Mouse (Mus musculus) hematopoietic stem cell, adult 5-6 weeks (primary cell): ENCODE results near the gene Defb22. TPM values are rescaled to one million over a fixed set of nuclear protein-coding genes. Genes with fewer than 3 reads are reported as not detected.
A peak's percentile ranks its signal among the peaks of the same experiment; 100 is the strongest.

Experiments
- ATAC-seq, 2 experiments: fragments of 125-278 bp in 1 of 2; replicated peaks in 1 of 2; 2 replicates each; pipeline ENCODE4 v1.8.0; 2016 to 2017; ENCODE audit warnings: inconsistent platforms in 2 of 2, mild to moderate bottlenecking in 2 of 2, moderate number of reproducible peaks in 2 of 2, low read depth in 1 of 2, moderate TSS enrichment in 1 of 2; ENCODE audit not compliant: low FRiP score in 2 of 2, poor library complexity in 2 of 2, severe bottlenecking in 2 of 2, insufficient read depth in 1 of 2, low TSS enrichment in 1 of 2
- total RNA-seq: library from RNA; stranded (forward); fragments of 172-1452, 232-1000 nt; gene quantifications from 2 replicates; pipeline ENCODE4 v1.2.3, GENCODE M21; 2017

Defb22 gene
- total RNA-seq, 1 experiment from 2014 or later = not detected

DNA sequence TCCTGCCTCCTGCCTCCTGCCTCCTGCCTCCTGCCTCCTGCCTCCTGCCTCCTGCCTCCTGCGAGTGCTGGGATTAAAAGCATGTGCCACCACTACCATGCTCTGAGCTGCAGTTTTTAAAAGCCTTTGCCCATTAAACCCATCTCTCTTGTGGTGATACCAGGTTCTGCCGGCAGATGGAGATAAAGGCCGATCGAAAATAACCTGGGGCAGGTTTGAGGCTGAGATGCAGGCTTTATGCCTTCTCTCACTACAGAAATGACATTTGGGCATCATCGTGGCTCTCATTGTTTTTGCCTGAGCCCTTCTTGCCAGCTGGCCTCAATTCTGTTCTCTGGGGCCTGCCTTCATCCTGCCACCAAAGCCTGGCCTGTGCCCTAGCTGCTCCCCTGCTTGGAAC lies 39.7 kb downstream of the Defb22 start:
- ATAC-seq = peak; percentile 58 to 75; a peak in 3 of 4 replicates

DNA sequence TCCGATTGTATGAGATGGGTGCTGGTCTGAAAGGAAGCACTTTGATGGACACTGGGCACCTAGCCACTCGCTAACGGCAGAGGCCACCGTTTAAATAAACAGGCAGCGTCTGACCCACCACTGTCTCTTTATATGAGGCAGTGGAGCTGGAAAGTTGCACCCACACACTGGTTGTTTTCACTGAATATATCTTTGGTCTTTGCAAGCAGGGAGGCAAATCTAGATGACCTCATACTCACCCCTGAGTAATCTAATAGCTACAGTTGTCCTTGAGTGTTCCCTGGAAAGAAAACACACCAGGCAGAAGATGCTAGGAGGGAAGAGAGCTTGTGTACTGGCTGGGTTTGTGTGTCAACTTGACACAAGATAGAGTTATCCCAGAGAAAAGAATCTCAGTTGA lies 42.5 kb downstream of the Defb22 start:
- no peak for ATAC-seq

DNA sequence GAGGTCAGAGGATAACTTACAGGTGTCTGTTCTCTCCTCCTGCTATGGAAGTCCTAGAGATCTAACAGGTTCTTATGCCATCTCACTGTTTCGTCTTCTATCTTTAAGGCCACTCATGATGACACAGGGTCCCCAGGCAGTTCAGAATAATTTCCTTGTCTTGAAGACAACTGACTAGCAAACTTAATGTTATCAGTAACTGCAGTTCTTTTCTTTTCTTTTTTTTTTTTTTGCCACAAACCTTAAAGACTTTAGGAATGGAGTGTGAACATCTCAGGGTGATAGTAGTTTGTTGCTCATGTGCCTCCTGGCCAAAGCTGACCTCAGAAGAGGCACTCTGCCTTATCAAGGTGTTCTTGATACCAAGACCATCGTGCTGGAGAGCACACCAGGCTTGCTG lies 43.3 kb downstream of the Defb22 start:
- no peak for ATAC-seq

DNA sequence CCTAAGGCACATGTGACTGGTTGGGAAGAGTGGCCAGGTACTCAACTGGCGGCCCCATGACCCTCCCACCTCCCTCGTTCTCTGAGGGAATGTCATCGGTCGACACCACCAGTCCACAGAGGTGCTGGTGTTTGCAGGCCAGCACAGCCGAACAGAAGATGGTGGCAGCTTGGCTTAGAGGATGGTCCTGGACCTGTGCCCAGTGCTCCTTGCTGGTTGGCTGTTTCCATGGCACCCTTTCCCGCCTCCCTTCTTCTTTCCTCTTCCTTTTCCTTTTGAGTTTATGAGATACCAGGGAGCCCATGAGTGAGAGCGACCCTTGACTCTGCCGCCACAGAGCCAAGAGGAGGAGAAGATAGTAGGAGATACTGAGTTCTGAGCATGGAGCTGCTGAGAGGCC lies 46.7 kb downstream of the Defb22 start:
- ATAC-seq = no peak

DNA sequence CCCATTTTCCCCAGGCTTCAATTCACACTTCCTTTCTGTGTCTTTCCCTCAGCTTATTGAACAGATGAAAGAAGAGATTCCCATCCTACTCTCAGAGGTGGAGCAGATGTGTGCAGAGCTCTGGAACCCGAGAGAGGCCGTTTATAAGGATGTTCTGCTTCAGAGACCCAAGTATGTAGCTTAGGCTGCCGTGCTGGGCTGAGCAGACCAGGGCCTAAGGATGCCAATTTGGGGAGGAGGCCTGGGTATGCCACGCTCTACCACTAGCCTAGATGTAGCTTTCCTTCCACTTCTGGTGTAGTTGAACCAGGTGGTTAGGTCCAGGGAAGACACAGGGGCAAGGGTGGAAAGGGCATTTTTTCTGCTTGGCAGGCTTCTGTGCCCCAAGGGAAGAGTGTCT lies 47.6 kb downstream of the Defb22 start:
- no peak for ATAC-seq

DNA sequence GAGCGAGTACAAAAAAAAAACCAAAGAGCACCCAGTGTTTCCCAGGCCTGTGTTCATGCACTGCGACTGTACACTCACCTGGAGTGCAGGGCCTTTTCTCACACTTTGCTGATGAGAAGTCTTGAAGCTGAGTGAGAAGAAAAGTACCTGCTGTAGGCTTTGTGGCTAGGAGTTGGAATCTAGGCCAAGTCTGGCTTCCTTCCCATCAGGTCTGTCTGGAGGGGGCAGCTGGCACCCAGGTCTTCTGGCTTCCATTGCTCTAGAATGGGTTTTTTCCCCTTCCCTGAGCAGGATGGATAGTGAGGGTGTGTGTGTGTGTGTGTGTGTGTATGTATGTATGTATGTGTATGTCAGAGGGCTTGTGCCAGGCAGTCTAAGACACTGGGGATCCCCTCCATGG lies 50.1 kb downstream of the Defb22 start:
- ATAC-seq = no peak

DNA sequence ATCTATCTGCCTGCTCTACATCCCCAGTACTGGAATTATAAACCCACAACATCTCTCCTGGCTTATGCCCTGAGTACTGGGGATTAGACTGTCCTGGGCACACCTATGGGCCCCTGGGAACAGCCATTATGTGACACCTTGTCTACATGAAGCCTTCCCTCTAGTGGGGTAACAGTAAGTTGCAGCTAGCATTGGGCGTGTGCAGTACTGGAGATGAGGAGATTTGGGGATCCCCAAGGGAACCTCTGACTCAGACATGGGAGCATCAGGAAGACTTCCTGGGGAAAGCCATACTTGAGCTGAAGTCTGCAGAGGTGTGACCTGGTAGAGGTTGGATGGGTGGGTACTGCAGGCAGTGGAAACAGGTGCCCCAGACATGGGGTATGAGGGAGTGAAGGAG lies 51.0 kb downstream of the Defb22 start:
- ATAC-seq = no peak

DNA sequence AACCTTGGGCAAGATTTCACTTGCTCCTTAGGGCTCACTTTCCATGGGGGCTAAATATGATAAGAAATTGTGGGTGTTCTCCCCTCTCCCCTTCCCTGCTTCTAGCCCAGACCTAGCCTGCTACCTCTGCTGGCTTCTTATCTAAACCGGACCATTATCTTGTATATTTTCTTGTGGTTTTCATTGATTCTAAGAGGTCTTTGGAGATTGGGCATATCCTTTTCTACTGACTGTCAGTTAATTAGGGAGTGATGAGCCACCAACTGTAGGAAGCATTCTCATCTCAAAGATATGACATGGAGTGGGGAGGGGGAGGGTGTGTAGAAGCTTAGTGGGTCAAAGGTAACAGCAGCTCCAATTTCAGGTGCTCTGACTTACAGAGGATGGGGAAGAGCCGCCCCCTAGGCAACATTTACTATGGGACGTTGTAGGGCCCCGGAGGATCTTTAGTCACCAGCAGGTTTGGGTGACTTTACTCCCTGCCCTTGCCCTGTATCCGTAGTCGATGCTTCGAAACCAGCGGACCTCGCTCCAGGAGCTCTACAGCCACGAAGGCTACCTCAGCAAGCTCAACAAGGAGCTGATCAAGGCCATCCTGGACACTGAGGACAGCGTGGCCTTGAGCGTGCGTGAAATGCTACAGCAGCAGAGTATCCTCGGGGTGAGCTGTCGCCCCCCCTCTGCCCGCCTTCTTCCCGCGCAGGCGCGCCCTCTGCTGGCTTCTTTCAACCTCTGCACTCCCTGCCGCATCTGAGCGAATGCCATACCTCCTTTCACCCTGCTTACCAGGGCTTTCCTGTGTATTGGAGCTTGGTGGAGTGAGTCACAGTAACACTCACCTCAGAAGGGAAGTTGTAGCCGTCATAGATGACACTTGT lies 52.7 kb downstream of the Defb22 start:
- ATAC-seq = peak; percentile 81 to 91

DNA sequence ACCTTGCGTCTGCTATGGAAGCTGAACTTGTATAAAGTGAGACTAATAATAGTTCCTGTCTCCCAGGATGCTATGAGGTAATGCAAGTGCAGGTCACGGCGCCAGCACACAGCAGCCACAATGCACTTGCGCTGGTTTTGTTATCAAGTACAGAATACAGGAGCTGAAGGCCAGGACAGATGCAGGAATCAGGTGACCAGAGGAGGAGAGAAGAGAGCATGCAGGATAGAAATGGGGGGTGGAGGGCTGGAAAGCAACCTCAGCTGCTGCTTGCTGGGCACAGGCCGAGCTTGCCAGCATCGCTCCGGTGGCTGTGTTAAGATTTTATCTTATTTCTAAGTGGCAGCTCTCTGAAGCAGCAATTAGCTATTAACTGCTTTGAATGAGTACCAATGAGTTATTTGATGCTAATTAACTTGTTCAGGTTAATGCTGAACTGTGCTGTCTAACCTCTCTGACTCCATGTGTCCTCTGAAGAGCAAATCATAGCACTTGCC lies 53.5 kb downstream of the Defb22 start:
- ATAC-seq = no peak

Other genes with a start within 250 kb of the Defb22 start
- 26.0 and 28.6 TPM in 2 replicates for gene Tbc1d20, start 196.3 kb downstream of the Defb22 start, total RNA-seq
- 63.9 and 70.2 TPM in 2 replicates for gene Rbck1, start 157.5 kb downstream of the Defb22 start, total RNA-seq
- gene Trib3, start 146.1 kb downstream of the Defb22 start, total RNA-seq = 1.7 and 3.0 TPM in 2 replicates
- not detected in 2 replicates for gene Nrsn2, start 113.5 kb downstream of the Defb22 start, total RNA-seq
- gene Sox12, start 92.1 kb downstream of the Defb22 start, total RNA-seq = 1.9 and 3.9 TPM in 2 replicates
- gene Zcchc3, start 75.1 kb downstream of the Defb22 start, total RNA-seq = 5.8 and 5.9 TPM in 2 replicates
- gene 6820408C15Rik, start 74.6 kb downstream of the Defb22 start, total RNA-seq = not detected in 2 replicates
- not detected in 2 replicates for gene Defb23, start 25.5 kb downstream of the Defb22 start, total RNA-seq
- not detected in 2 replicates for gene Defb20, start 13.1 kb downstream of the Defb22 start, total RNA-seq
- gene Defb26, start 21.6 kb upstream of the Defb22 start, total RNA-seq = not detected in 2 replicates
- gene Defb28, start 28.1 kb upstream of the Defb22 start, total RNA-seq = not detected in 2 replicates
- not detected in 2 replicates for gene Defb29, start 50.0 kb upstream of the Defb22 start, total RNA-seq
- gene Gm17416, start 79.2 kb upstream of the Defb22 start, total RNA-seq = not detected in 2 replicates
- not detected in 2 replicates for gene Defb21, start 82.6 kb upstream of the Defb22 start, total RNA-seq
- gene Defb19, start 90.2 kb upstream of the Defb22 start, total RNA-seq = not detected in 2 replicates
- gene Defb45, start 109.3 kb upstream of the Defb22 start, total RNA-seq = not detected in 2 replicates
- not detected in 2 replicates for gene Defb36, start 114.2 kb upstream of the Defb22 start, total RNA-seq
- not detected in 2 replicates for gene Defb25, start 132.9 kb upstream of the Defb22 start, total RNA-seq
- gene Rem1, start 136.8 kb upstream of the Defb22 start, total RNA-seq = not detected in 2 replicates
- 104 and 106 TPM in 2 replicates for gene H13, start 179.3 kb upstream of the Defb22 start, total RNA-seq
- 15.0 and 19.1 TPM in 2 replicates for gene Mcts2, start 196.9 kb upstream of the Defb22 start, total RNA-seq
- 5.8 and 9.6 TPM in 2 replicates for gene Id1, start 246.1 kb upstream of the Defb22 start, total RNA-seq